Mouse (Mus musculus): ENCODE measurements at regions not wholly inside any gene's neighbourhood (a gene's known extent, or its start where the extent isn't known, plus 50 kb on each side); places are given as distances from the start of the nearest gene placed in this dataset.

GRCm38 (mm10) chr13:83728421-83729010, 224.7 kb downstream of the Mef2c start:
- no peak for ATAC-seq (replicated peaks in 1 of 2; ENCODE audit: insufficient read depth in 1 of 2, low FRiP score in 2 of 2, low TSS enrichment in 1 of 2, low read depth in 1 of 2, poor library complexity in 2 of 2, severe bottlenecking in 2 of 2)

DNA sequence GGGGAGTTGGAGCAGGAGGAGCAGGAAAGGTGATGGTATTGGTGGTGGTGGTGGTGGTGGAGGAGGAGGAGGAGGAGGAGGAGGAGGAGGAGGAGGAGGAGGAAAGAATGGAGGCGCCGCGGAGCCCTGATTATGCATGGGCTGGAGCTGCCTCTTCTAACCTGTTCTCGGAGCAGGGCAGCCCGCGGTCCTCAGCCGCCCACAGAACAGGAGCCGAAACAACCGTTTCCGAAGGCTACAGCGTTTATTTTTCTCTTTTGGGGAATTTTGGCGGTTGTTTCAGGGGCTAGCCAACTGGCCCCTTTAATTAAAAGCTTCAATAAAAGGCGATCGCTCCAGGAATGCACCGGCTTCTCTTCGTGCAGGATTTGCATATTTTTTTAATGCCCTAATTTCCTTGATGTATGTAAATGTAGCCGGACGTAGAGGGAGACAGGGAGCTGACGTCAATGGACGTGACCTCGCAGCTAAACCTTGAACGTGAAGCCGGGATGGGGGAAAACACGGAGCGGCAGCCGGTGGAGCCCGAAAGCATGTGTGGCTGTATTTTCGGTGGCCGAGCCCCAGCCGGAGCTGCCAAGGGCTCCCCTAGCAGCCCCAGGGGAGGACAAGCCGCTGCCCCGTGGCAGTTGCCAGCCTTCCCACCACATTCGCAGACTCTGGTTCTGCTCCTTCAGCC, 225.6 kb downstream of the Mef2c start:
- 0 out of 4 replicates have a peak, but pooled peaks of 1 of the 2 experiments have one; percentile 14 for ATAC-seq (replicated peaks in 1 of 2; ENCODE audit: insufficient read depth in 1 of 2, low FRiP score in 2 of 2, low TSS enrichment in 1 of 2, low read depth in 1 of 2, poor library complexity in 2 of 2, severe bottlenecking in 2 of 2)

DNA sequence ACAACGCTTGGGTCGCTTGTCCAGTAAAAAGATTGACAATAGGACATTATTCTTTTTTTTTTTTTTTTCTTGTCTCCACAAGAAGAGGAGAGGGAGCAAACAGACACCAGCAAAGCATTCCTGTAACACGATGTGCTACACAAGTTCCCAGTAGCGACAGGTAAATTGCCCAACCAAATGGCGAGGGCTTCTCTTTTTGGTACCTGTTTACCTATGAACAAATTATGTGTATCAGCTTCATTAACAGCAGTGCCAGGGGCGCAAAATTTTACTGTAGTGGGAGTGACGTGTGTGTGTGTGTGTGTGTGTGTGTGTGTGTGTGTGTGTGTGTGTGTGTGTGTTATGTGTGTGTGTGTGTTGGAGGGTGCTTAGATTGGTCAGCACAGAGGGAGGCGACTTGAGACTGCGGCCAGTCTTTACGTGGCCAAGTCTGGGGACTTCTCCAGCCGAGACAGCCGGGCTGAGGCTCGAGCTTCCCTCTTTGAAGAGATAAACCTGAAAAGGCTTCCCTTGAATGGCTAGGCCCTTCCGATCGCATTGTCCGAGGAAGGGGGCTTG, 226.4 kb downstream of the Mef2c start:
- ATAC-seq (replicated peaks in 1 of 2; ENCODE audit: insufficient read depth in 1 of 2, low FRiP score in 2 of 2, low TSS enrichment in 1 of 2, low read depth in 1 of 2, poor library complexity in 2 of 2, severe bottlenecking in 2 of 2) = 0 out of 4 replicates have a peak, but pooled peaks of 1 of the 2 experiments have one; percentile 1

- 0 out of 4 replicates have a peak, but pooled peaks of 1 of the 2 experiments have one; percentile 5 for ATAC-seq (replicated peaks in 1 of 2; ENCODE audit: insufficient read depth in 1 of 2, low FRiP score in 2 of 2, low TSS enrichment in 1 of 2, low read depth in 1 of 2, poor library complexity in 2 of 2, severe bottlenecking in 2 of 2)
Measured at GRCm38 (mm10) chr13:83730713-83731480, 227.1 kb downstream of the Mef2c start.

DNA sequence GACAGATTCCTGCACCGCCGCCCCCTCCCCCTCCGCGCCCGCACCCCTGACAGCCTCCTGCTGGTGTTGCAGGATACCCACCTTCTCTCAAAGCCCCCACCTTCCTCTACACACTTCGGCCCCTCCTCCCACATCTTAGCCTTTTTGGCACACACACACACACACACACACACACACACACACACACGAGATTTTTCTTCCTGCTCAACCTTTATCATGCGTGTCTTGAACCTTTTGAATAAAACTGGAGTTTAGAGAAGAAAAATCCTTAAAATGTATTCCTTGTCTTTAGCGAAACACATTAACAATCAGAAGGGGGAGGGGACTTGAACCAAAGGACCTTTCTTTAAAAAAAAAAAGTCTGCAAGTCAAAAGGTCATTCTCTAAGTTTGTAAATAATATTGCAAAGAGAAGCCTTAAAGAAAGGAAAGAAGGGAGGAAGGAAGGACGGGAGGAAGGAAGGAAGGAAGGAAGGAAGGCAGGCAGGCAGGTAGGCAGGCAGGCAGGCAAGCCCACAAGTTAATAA, 227.7 kb downstream of the Mef2c start:
- no peak for ATAC-seq (replicated peaks in 1 of 2; ENCODE audit: insufficient read depth in 1 of 2, low FRiP score in 2 of 2, low TSS enrichment in 1 of 2, low read depth in 1 of 2, poor library complexity in 2 of 2, severe bottlenecking in 2 of 2)

DNA sequence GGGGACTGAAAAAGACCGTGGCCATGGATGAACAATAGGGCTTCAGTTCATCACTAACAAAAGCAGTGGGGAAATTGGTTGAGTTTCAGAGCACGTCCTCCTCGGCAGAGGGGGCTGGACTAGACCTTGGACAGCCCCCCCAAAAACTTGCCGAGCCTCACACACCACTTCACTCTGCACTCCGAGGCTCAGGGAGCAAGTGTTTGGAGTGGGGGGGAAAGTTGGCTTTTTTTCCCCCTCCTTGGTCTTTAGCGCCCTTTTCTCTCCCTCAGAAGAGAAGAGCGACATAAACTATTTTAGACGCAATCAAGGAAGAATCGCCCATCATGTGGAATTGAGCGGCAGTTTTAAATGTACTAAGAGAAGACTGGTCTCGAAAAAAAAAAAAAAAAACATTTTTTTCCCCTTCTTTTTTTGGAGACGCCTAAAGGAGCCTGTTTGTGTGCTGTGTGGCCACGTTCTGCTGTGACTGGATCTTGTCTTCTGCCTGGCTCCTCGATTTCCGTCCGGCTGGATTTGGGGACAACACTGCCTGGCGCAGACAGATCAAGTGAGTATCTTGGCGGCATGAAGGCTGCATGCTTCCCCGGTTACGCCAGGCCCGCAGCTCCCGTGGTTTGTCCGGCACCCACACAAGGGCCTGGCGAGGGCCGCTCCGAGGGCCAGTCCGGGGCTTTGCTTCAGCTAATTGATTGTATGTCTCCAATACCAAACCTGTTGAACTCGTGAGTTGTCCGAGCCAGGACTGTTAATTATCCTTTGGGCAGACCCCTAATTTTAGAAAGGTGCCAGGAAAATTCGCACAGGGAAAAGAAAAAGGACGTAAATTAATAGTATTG, 228.7 kb downstream of the Mef2c start:
- 0 out of 4 replicates have a peak, but pooled peaks of 1 of the 2 experiments have one; percentile 2 for ATAC-seq (replicated peaks in 1 of 2; ENCODE audit: insufficient read depth in 1 of 2, low FRiP score in 2 of 2, low TSS enrichment in 1 of 2, low read depth in 1 of 2, poor library complexity in 2 of 2, severe bottlenecking in 2 of 2)

GRCm38 (mm10) chr13:83733231-83733990, 229.6 kb downstream of the Mef2c start:
- ATAC-seq (replicated peaks in 1 of 2; ENCODE audit: insufficient read depth in 1 of 2, low FRiP score in 2 of 2, low TSS enrichment in 1 of 2, low read depth in 1 of 2, poor library complexity in 2 of 2, severe bottlenecking in 2 of 2) = no peak

- no peak for ATAC-seq (replicated peaks in 1 of 2; ENCODE audit: insufficient read depth in 1 of 2, low FRiP score in 2 of 2, low TSS enrichment in 1 of 2, low read depth in 1 of 2, poor library complexity in 2 of 2, severe bottlenecking in 2 of 2)
Measured at GRCm38 (mm10) chr13:83733991-83734610, 230.3 kb downstream of the Mef2c start.

- ATAC-seq (replicated peaks in 1 of 2; ENCODE audit: insufficient read depth in 1 of 2, low FRiP score in 2 of 2, low TSS enrichment in 1 of 2, low read depth in 1 of 2, poor library complexity in 2 of 2, severe bottlenecking in 2 of 2) = no peak
Measured at GRCm38 (mm10) chr13:83734656-83735055, 230.8 kb downstream of the Mef2c start.

DNA sequence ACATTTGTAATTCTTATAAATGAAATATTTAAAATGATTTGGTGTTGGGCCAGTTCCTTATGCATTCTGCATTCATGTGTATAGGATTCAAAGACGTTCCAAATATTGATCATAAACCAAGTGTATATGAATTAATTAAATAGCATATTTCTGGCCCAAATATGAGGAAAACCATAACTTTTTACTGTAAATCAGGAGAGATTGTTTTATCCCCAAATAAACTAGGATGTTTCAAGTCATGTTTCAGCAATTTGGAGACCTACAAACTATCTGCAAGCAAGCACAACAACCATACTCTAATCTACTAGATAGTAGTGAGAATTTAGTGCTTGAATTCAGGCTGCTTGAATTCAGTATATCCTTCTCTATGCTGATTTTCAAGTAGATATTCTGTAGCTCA, 231.3 kb downstream of the Mef2c start:
- ATAC-seq (replicated peaks in 1 of 2; ENCODE audit: insufficient read depth in 1 of 2, low FRiP score in 2 of 2, low TSS enrichment in 1 of 2, low read depth in 1 of 2, poor library complexity in 2 of 2, severe bottlenecking in 2 of 2) = no peak

GRCm38 (mm10) chr13:83735631-83736475, 232.0 kb downstream of the Mef2c start:
- no peak for ATAC-seq (replicated peaks in 1 of 2; ENCODE audit: insufficient read depth in 1 of 2, low FRiP score in 2 of 2, low TSS enrichment in 1 of 2, low read depth in 1 of 2, poor library complexity in 2 of 2, severe bottlenecking in 2 of 2)

GRCm38 (mm10) chr13:83737031-83737825, 233.4 kb downstream of the Mef2c start:
- ATAC-seq (replicated peaks in 1 of 2; ENCODE audit: insufficient read depth in 1 of 2, low FRiP score in 2 of 2, low TSS enrichment in 1 of 2, low read depth in 1 of 2, poor library complexity in 2 of 2, severe bottlenecking in 2 of 2) = no peak

DNA sequence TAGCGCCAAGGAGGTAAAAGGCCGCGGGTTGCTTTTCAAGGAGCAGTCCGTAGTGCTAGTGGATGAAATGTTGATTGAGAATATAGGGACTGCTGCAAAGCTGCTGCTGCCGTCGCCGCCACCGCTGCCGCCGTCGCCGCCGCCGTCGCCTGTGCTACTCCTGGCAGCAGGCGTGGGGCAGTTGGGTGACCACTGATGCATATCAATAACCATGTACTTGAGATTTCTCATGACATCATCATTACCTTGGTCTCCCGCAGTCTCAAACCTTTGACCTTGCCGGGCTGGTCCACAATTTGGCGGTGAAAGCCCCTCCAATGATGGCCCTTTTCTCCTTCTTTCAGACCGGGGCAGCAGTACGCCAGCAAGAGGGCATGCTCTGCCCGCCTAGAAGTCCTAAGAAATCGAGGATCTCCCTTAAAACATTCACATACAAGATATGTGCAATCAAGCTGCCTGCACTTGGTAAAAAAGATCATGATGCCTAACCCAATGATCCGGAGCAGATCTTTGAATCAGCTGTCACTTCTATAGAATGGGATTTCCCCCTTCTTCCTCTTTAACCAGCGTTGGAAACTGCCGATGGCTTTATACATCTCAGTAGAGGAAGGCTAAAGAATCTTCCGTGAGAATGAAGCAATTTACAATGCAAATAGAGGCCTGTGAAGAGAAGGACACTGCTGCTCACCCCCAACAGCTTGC, 234.1 kb downstream of the Mef2c start:
- peak in 1 of 2 experiments; percentile 18; a peak in 1 of 4 replicates for ATAC-seq (replicated peaks in 1 of 2; ENCODE audit: insufficient read depth in 1 of 2, low FRiP score in 2 of 2, low TSS enrichment in 1 of 2, low read depth in 1 of 2, poor library complexity in 2 of 2, severe bottlenecking in 2 of 2)

DNA sequence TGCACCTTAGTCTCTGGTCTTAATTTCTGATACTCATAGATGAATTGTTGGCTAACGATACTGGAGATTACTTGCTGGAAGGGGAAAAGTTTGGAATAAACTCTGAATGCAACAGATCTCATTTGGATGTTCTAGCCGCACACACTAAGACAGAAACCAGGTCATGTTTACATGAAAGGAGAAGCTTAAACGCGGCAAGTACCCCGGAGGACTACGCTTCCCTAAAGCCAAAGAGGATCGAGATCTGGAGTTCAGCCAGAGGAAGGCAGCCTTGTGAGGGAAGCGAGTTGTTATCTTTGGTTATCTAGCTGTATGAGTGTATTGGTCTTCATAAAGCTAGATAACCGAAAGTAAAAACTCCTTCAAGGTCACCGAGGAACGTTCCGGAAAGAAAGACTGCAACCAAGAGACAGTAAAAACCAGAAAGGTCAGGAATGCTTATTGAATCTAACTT, 234.7 kb downstream of the Mef2c start:
- ATAC-seq (replicated peaks in 1 of 2; ENCODE audit: insufficient read depth in 1 of 2, low FRiP score in 2 of 2, low TSS enrichment in 1 of 2, low read depth in 1 of 2, poor library complexity in 2 of 2, severe bottlenecking in 2 of 2) = peak in 1 of 2 experiments; percentile 47; a peak in 2 of 4 replicates

All from hematopoietic stem cell, adult 5-6 weeks (primary cell).